Mouse (Mus musculus): ENCODE measurements around the gene Ugt1a6a.

The Ugt1a6a gene

DNA sequence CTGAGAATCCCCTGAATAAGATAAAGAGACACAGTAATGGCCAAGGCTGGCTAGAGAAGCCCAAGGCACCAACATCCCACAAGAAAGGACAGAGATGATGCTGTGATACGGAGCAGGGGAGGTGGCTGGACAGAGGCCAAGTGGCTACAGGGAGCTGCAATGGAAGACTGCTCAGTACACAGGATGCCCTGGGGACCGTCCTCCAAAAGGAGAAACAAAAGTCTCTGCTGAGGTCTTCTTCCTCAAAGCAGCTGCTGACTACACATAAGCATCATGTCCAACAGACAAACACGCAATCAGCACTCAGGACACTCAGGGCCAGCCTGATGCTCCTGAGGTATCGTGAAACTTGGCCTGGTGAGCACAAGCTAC is 130.2 kb downstream of the Ugt1a6a start:
- DNase-seq (ENCODE audit: low read depth, low spot score): no peak

GRCm38 (mm10) chr1:88266123-88266522 is 131.5 kb downstream of the Ugt1a6a start:
- no peak for DNase-seq (ENCODE audit: low read depth, low spot score)

DNA sequence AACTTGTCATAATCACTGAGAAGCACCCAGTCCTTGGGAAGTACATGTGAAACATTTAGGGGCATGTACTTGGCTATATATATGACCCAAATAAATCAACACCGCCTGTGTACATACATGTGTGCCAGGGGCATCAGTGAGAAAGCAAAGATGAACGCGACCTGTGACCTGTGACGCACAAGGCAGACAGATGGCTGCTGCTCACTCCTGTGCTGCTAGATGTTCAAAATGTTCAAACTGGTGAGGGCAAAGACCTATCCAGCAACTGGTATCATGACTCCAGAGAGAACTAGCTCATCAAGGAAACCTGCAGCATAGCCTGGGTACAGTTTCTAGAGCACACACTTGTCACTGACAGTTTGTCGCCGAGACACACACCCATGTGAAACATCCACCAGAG is 132.9 kb downstream of the Ugt1a6a start:
- DNase-seq (ENCODE audit: low read depth, low spot score): no peak

GRCm38 (mm10) chr1:88268070-88268469 is 133.5 kb downstream of the Ugt1a6a start:
- no peak for DNase-seq (ENCODE audit: low read depth, low spot score)
